Mouse (Mus musculus) limb, embryonic 10.5 days (tissue): ENCODE results near the gene Iqschfp. TPM values are rescaled to one million over a fixed set of nuclear protein-coding genes. Genes with fewer than 3 reads are reported as not detected.

Experiments used
- DNase-seq: peaks from one replicate; pipeline ENCODE4 v3.0.0-alpha.2; 2017; ENCODE audit warnings: low spot score
- H3K27ac ChIP-seq: fragments of 300-500 bp; sonication (generic); 2 replicates; pipeline ENCODE4 v1.5.1; 2016; ENCODE audit warnings: mild to moderate bottlenecking
- H3K27me3 ChIP-seq: fragments of 300-500 bp; sonication (generic); 2 replicates; pipeline ENCODE4 v1.6.1; 2016; ENCODE audit warnings: low read depth, mild to moderate bottlenecking; ENCODE audit not compliant: poor library complexity, severe bottlenecking
- H3K36me3 ChIP-seq: fragments of 300-500 bp; sonication (generic); 2 replicates; pipeline ENCODE4 v1.6.1; 2016; ENCODE audit warnings: mild to moderate bottlenecking, moderate library complexity
- H3K4me1 ChIP-seq: fragments of 300-500 bp; sonication (generic); 2 replicates; pipeline ENCODE4 v1.6.1; 2016
- H3K4me3 ChIP-seq: fragments of 300-500 bp; sonication (generic); 2 replicates; pipeline ENCODE4 v1.5.1; 2016; ENCODE audit warnings: mild to moderate bottlenecking, moderate library complexity
- H3K9me3 ChIP-seq: fragments of 300-500 bp; sonication (generic); replicated peaks from 2 replicates; pipeline ENCODE4 v1.6.1; 2016; ENCODE audit warnings: mild to moderate bottlenecking
- WGBS: fragments of 180-500 bp; shearing (Covaris S2); methylation state at CpG from one replicate; pipeline ENCODE4 v1.1.7; 2016; 5-methylcytosine and 5-hydroxymethylcytosine counted together
- polyA plus RNA-seq: library from polyadenylated mRNA; unstranded; fragments of >200 nt; fragmentation: Nextera tagmentation; extraction: Ambion mirVana; gene quantifications from 2 replicates; pipeline ENCODE4 v1.2.1, GENCODE M21; 2016

The Iqschfp gene
- polyA plus RNA-seq, 1 experiment from 2014 or later, result not detected

GRCm38 (mm10) chr3:67961934-67962639 is 70.1 kb downstream of the Iqschfp start:
- Histone ChIP-seq H3K9me3 (no peaks in the 10 kb centered on the region), H3K4me3 (no peak overlapping the region), H3K36me3 (no peaks in the 10 kb centered on the region), H3K27me3 (no peaks in the 10 kb centered on the region), H3K4me1 (no peaks in the 10 kb centered on the region), H3K27ac (no peak overlapping the region)
- 91% methylated on average over 6 of the region's 6 CpGs for WGBS
- no peak for DNase-seq

- DNase-seq, result no peak
- no peak overlapping the region for H3K4me3 ChIP-seq
- WGBS, result 95% methylated on average over 2 of the region's 2 CpGs
- no peaks in the 10 kb centered on the region for H3K9me3 ChIP-seq
- H3K27ac ChIP-seq, result no peak overlapping the region
- H3K27me3 ChIP-seq, result no peaks in the 10 kb centered on the region
- no peaks in the 10 kb centered on the region for H3K36me3 ChIP-seq
- no peaks in the 10 kb centered on the region for H3K4me1 ChIP-seq
These were observed 82.4 kb downstream of the Iqschfp start for GRCm38 (mm10) chr3:67974340-67974998.

GRCm38 (mm10) chr3:67980006-67980405 is 88.0 kb downstream of the Iqschfp start:
- no peaks in the 10 kb centered on the region for H3K36me3 ChIP-seq
- WGBS, result 82% methylated on average over 1 of the region's 1 CpGs
- H3K9me3 ChIP-seq, result no peaks in the 10 kb centered on the region
- H3K27me3 ChIP-seq, result no peaks in the 10 kb centered on the region
- H3K27ac ChIP-seq, result no peak overlapping the region
- no peak for DNase-seq
- H3K4me1 ChIP-seq, result peaks cover 4% of the 10 kb centered on the region; the same call in 1 of the 2 replicates
- no peak overlapping the region for H3K4me3 ChIP-seq

- Histone ChIP-seq H3K4me3 (no peak overlapping the region), H3K9me3 (no peaks in the 10 kb centered on the region), H3K27me3 (no peaks in the 10 kb centered on the region), H3K4me1 (peaks cover 4% of the 10 kb centered on the region; the same call in 1 of the 2 replicates), H3K36me3 (no peaks in the 10 kb centered on the region), H3K27ac (no peak overlapping the region)
- WGBS, result 42% methylated on average over 12 of the region's 12 CpGs
- peak; percentile 32 for DNase-seq
These were observed 91.3 kb downstream of the Iqschfp start for GRCm38 (mm10) chr3:67983329-67983728.

- Histone ChIP-seq H3K9me3 (no peaks in the 10 kb centered on the region), H3K4me1 (no peaks in the 10 kb centered on the region), H3K4me3 (no peak overlapping the region), H3K27me3 (no peaks in the 10 kb centered on the region), H3K27ac (no peak overlapping the region), H3K36me3 (no peaks in the 10 kb centered on the region)
- 94% methylated on average over 4 of the region's 4 CpGs for whole genome bisulfite sequencing
- DNase-seq, result no peak
These were observed 110.4 kb downstream of the Iqschfp start for GRCm38 (mm10) chr3:68002415-68002814.

GRCm38 (mm10) chr3:68012342-68012741 is 120.3 kb downstream of the Iqschfp start:
- no peak for DNase-seq
- no peaks in the 10 kb centered on the region for H3K9me3 ChIP-seq

GRCm38 (mm10) chr3:68015786-68016185 is 123.8 kb downstream of the Iqschfp start:
- DNase-seq, result no peak
- Histone ChIP-seq H3K4me3 (no peak overlapping the region), H3K27ac (no peak overlapping the region), H3K27me3 (no peaks in the 10 kb centered on the region), H3K36me3 (no peaks in the 10 kb centered on the region), H3K9me3 (no peaks in the 10 kb centered on the region), H3K4me1 (no peaks in the 10 kb centered on the region)
- WGBS, result 71% methylated on average over 1 of the region's 1 CpGs

More at GRCm38 (mm10) chr3:68012342-68012741, 120.3 kb downstream of the Iqschfp start:
- Histone ChIP-seq H3K4me3 (no peak overlapping the region), H3K27me3 (no peaks in the 10 kb centered on the region), H3K27ac (no peak overlapping the region), H3K4me1 (no peaks in the 10 kb centered on the region), H3K36me3 (no peaks in the 10 kb centered on the region)

GRCm38 (mm10) chr3:68019401-68019800 is 127.4 kb downstream of the Iqschfp start:
- no peaks in the 10 kb centered on the region for H3K4me1 ChIP-seq
- H3K4me3 ChIP-seq, result no peak overlapping the region
- WGBS, result 76% methylated on average over 4 of the region's 4 CpGs
- no peak overlapping the region for H3K27ac ChIP-seq
- no peaks in the 10 kb centered on the region for H3K9me3 ChIP-seq
- no peak for DNase-seq
- no peaks in the 10 kb centered on the region for H3K27me3 ChIP-seq
- no peaks in the 10 kb centered on the region for H3K36me3 ChIP-seq

- H3K4me3 ChIP-seq, result no peak overlapping the region
- no peak overlapping the region for H3K27ac ChIP-seq
- no peaks in the 10 kb centered on the region for H3K4me1 ChIP-seq
- H3K9me3 ChIP-seq, result no peaks in the 10 kb centered on the region
- 71% methylated on average over 3 of the region's 3 CpGs for WGBS
- H3K36me3 ChIP-seq, result no peaks in the 10 kb centered on the region
- H3K27me3 ChIP-seq, result no peaks in the 10 kb centered on the region
- DNase-seq, result no peak
These were observed 144.1 kb downstream of the Iqschfp start for GRCm38 (mm10) chr3:68036097-68036496.

GRCm38 (mm10) chr3:68042951-68043350 is 150.9 kb downstream of the Iqschfp start:
- WGBS, result 95% methylated on average over 2 of the region's 2 CpGs
- Histone ChIP-seq H3K9me3 (no peaks in the 10 kb centered on the region), H3K36me3 (no peaks in the 10 kb centered on the region)

GRCm38 (mm10) chr3:68045475-68046416 is 153.7 kb downstream of the Iqschfp start:
- 51% methylated on average over 9 of the region's 9 CpGs for WGBS
- no peak overlapping the region for H3K4me3 ChIP-seq
- no peak overlapping the region for H3K27ac ChIP-seq
- no peaks in the 10 kb centered on the region for H3K9me3 ChIP-seq
- H3K27me3 ChIP-seq, result peaks cover 4% of the 10 kb centered on the region; the same call in 1 of the 2 replicates
- no peaks in the 10 kb centered on the region for H3K4me1 ChIP-seq
- DNase-seq, result peak; percentile 43
- no peaks in the 10 kb centered on the region for H3K36me3 ChIP-seq

More at GRCm38 (mm10) chr3:68042951-68043350, 150.9 kb downstream of the Iqschfp start:
- H3K27ac ChIP-seq, result no peak overlapping the region
- no peak for DNase-seq
- peaks cover 4% of the 10 kb centered on the region; the same call in 1 of the 2 replicates for H3K27me3 ChIP-seq
- H3K4me1 ChIP-seq, result no peaks in the 10 kb centered on the region
- no peak overlapping the region for H3K4me3 ChIP-seq

- Histone ChIP-seq H3K36me3 (no peaks in the 10 kb centered on the region), H3K27me3 (peaks cover 15% of the 10 kb centered on the region; the same call in 1 of the 2 replicates), H3K9me3 (no peaks in the 10 kb centered on the region), H3K4me3 (no peak overlapping the region), H3K27ac (no peak overlapping the region), H3K4me1 (no peaks in the 10 kb centered on the region)
- WGBS, result 49% methylated on average over 2 of the region's 2 CpGs
- no peak for DNase-seq
These were observed 161.5 kb downstream of the Iqschfp start for GRCm38 (mm10) chr3:68053538-68053937.
